Mouse (Mus musculus): ENCODE data around the gene Arsg. TPM values are rescaled to one million over a fixed set of nuclear protein-coding genes. Genes with fewer than 3 reads are reported as not detected.

The Arsg gene
- polyA plus RNA-seq, 1 experiment from 2014 or later: 6.5 TPM

DNA sequence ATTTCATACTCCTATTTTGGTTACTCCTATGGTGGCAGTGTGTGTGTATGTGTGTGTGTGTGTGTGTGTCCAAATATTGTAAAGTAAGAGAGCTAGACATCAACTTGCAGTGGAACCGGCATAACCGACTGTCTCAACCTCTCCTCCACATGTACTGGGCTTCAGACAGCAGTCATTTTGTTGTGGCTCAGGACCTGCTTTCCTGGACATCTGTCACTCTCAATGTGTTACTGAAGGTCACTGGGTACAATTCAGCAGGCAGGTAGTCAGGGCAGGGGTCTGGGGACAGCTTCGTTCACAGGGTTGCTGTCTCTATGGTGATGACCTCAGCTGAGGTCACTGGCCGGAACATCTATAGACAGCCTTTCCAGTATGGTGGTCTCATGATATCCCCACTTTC, 32.6 kb downstream of the Arsg start:
- ATAC-seq (ENCODE audit: low FRiP score, low TSS enrichment): no peak
- H3K27me3 ChIP-seq (ENCODE audit: insufficient read depth, low read length): no peaks in the 10 kb centered on the region
- H3K36me3 ChIP-seq (ENCODE audit: insufficient read depth, low read length): no peaks in the 10 kb centered on the region
- H3K9ac ChIP-seq (replicated peaks; ENCODE audit: low read length): no peak overlapping the region
- H3K4me2 ChIP-seq (replicated peaks; ENCODE audit: low read depth, low read length): no peak overlapping the region
- no peak overlapping the region for H3K27ac ChIP-seq (ENCODE audit: low read length)
- no peaks in the 10 kb centered on the region for H3K4me1 ChIP-seq (ENCODE audit: insufficient read depth, low read length)
- no peak overlapping the region for H3K4me3 ChIP-seq (ENCODE audit: low read length)
- no peaks in the 10 kb centered on the region; the same call in 1 of the 2 replicates for H3K9me3 ChIP-seq (ENCODE audit: low read length)
- 84% methylated on average over 4 of the region's 4 CpGs for WGBS

DNA sequence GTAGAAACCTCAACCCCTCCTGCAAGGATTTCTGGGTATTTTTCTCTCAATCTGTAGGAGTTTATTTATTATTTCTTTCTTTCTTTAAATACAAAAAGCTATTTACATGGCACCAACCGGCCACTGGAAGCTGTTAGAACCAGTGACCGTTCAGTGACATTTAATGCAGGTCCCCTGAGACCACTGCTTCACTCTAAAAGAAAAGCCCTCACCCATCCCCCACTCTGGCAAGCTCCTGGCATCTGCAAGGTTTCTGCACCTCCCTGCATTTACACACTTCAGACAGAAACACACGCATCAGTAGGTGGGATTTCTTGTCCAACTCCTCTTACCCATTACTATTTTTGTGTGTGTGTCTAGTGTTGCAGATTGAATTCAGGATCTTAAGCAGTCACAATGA, 33.9 kb downstream of the Arsg start:
- H3K4me2 ChIP-seq (replicated peaks; ENCODE audit: low read depth, low read length): no peak overlapping the region
- no peaks in the 10 kb centered on the region; the same call in 1 of the 2 replicates for H3K9me3 ChIP-seq (ENCODE audit: low read length)
- no peaks in the 10 kb centered on the region for H3K4me1 ChIP-seq (ENCODE audit: insufficient read depth, low read length)
- H3K27me3 ChIP-seq (ENCODE audit: insufficient read depth, low read length): no peaks in the 10 kb centered on the region
- H3K36me3 ChIP-seq (ENCODE audit: insufficient read depth, low read length): no peaks in the 10 kb centered on the region
- no peak overlapping the region for H3K27ac ChIP-seq (ENCODE audit: low read length)
- ATAC-seq (ENCODE audit: low FRiP score, low TSS enrichment): no peak
- WGBS: 51% methylated on average over 3 of the region's 3 CpGs
- H3K4me3 ChIP-seq (ENCODE audit: low read length): no peak overlapping the region
- no peak overlapping the region for H3K9ac ChIP-seq (replicated peaks; ENCODE audit: low read length)

DNA sequence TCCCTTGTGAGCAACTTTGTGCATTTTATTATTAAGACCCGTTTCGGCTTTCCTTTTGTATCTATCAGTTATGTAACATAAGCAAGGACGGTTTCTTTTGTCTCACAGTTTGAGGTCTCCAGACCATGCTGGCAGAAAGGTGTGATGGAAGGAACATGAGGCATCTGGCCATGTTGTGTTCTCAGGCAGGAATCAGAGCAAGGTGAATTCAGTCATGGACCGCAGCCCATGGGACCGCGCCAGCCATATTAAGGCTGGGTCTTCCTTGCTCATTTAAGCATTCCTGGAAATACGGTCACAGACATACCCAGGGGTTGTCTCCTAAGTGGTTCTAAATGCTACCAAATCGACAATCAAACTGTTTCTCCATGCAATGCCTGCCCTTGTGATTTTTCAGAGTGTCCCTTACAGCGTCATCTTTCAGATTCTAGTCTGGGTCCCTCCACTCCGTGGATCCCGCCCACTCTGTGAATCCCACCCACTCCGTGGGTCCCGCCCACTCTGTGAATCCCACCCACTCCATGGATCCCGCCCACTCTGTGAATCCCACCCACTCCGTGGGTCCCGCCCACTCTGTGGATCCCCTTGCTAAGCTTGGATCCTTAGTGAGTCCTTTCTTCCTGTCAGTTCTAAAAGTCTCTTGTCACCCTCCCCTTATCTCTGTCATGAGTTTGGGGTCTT, 40.0 kb downstream of the Arsg start:
- 88% methylated on average over 16 of the region's 16 CpGs for WGBS
- no peak overlapping the region for H3K4me2 ChIP-seq (replicated peaks; ENCODE audit: low read depth, low read length)
- H3K27ac ChIP-seq (ENCODE audit: low read length): no peak overlapping the region
- no peaks in the 10 kb centered on the region for H3K9me3 ChIP-seq (ENCODE audit: low read length)
- no peaks in the 10 kb centered on the region for H3K27me3 ChIP-seq (ENCODE audit: insufficient read depth, low read length)
- H3K4me3 ChIP-seq (ENCODE audit: low read length): no peak overlapping the region
- H3K4me1 ChIP-seq (ENCODE audit: insufficient read depth, low read length): no peaks in the 10 kb centered on the region
- H3K9ac ChIP-seq (replicated peaks; ENCODE audit: low read length): no peak overlapping the region
- ATAC-seq (ENCODE audit: low FRiP score, low TSS enrichment): no peak
- no peaks in the 10 kb centered on the region for H3K36me3 ChIP-seq (ENCODE audit: insufficient read depth, low read length)

DNA sequence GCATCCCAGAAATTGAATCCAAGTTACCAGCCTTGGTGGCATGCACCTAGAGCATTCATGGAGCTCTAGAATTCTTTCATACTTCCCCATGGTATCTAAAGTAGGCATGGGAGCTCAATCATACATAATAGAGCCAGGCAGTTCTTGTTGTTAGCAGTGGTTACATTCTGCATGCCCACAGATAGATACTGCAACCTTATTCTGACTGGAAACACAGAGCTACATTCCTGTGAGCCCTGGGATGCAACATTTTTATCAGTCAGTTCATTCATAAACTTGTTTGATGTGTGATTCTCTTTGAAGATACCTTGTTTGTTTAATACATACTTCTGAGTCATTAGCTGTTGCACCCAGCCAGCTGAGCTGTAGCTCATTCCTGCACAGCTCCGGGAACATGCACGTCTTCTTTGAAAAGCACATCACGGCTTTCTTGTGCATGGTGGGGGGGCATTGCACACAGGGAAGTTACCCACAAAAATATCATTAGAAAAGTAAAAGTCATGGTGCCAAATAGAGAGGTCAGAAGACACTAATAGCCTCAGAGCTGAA, 41.0 kb downstream of the Arsg start:
- H3K4me2 ChIP-seq (replicated peaks; ENCODE audit: low read depth, low read length): no peak overlapping the region
- H3K27me3 ChIP-seq (ENCODE audit: insufficient read depth, low read length): no peaks in the 10 kb centered on the region
- no peaks in the 10 kb centered on the region for H3K9me3 ChIP-seq (ENCODE audit: low read length)
- H3K9ac ChIP-seq (replicated peaks; ENCODE audit: low read length): no peak overlapping the region
- whole genome bisulfite sequencing: 70% methylated on average over 3 of the region's 3 CpGs
- H3K36me3 ChIP-seq (ENCODE audit: insufficient read depth, low read length): no peaks in the 10 kb centered on the region
- H3K27ac ChIP-seq (ENCODE audit: low read length): no peak overlapping the region
- no peak overlapping the region for H3K4me3 ChIP-seq (ENCODE audit: low read length)
- H3K4me1 ChIP-seq (ENCODE audit: insufficient read depth, low read length): no peaks in the 10 kb centered on the region
- ATAC-seq (ENCODE audit: low FRiP score, low TSS enrichment): no peak

DNA sequence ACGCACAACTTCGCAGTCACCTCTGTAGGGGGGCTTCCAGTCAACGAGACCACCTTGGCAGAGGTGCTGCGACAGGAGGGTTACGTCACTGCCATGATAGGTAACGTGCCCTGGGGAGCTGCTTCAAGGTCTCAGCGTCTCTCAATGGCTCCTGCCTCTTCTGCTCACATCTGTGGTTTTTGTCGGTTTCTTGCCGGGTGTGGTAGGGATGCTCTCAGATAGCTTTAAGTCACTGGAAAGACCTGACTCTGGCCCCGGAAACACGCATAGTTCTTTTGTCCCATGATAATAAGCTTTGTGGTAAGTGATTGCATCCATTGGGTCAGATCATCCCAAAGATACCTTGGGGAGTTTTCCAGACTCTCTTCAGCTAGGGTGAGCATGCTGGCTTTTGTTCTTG, 44.2 kb downstream of the Arsg start:
- Histone ChIP-seq H3K4me3 (ENCODE audit: low read length) (no peak overlapping the region), H3K9ac (replicated peaks; ENCODE audit: low read length) (no peak overlapping the region), H3K4me2 (replicated peaks; ENCODE audit: low read depth, low read length) (no peak overlapping the region), H3K9me3 (ENCODE audit: low read length) (no peaks in the 10 kb centered on the region), H3K4me1 (ENCODE audit: insufficient read depth, low read length) (no peaks in the 10 kb centered on the region), H3K27me3 (ENCODE audit: insufficient read depth, low read length) (no peaks in the 10 kb centered on the region), H3K36me3 (ENCODE audit: insufficient read depth, low read length) (no peaks in the 10 kb centered on the region), H3K27ac (ENCODE audit: low read length) (no peak overlapping the region)
- WGBS: 94% methylated on average over 11 of the region's 11 CpGs
- ATAC-seq (ENCODE audit: low FRiP score, low TSS enrichment): no peak

DNA sequence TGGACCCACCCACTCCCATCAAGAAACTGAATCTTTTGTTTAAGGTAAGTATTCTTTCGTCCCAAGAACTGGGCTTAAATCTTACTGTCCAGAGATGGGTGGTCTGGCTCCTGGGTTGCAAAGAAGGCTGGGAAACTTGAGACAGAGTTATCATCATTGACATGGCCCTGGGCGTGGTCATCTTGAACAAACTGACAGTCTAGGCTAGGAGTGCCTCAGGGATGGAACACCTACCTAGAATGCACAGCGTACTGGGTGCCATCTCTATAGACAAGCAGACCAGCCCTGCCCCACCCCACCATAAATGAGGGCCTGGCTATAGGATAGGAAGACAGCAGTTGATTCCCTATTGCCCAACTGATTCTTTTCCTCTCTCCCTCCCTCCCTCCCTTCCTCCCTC, 44.6 kb downstream of the Arsg start:
- H3K4me2 ChIP-seq (replicated peaks; ENCODE audit: low read depth, low read length): no peak overlapping the region
- no peaks in the 10 kb centered on the region for H3K36me3 ChIP-seq (ENCODE audit: insufficient read depth, low read length)
- ATAC-seq (ENCODE audit: low FRiP score, low TSS enrichment): no peak
- no peaks in the 10 kb centered on the region for H3K4me1 ChIP-seq (ENCODE audit: insufficient read depth, low read length)
- no peak overlapping the region for H3K9ac ChIP-seq (replicated peaks; ENCODE audit: low read length)
- no peak overlapping the region for H3K4me3 ChIP-seq (ENCODE audit: low read length)
- 91% methylated on average over 3 of the region's 3 CpGs for WGBS
- no peaks in the 10 kb centered on the region for H3K9me3 ChIP-seq (ENCODE audit: low read length)
- no peaks in the 10 kb centered on the region for H3K27me3 ChIP-seq (ENCODE audit: insufficient read depth, low read length)
- no peak overlapping the region for H3K27ac ChIP-seq (ENCODE audit: low read length)

DNA sequence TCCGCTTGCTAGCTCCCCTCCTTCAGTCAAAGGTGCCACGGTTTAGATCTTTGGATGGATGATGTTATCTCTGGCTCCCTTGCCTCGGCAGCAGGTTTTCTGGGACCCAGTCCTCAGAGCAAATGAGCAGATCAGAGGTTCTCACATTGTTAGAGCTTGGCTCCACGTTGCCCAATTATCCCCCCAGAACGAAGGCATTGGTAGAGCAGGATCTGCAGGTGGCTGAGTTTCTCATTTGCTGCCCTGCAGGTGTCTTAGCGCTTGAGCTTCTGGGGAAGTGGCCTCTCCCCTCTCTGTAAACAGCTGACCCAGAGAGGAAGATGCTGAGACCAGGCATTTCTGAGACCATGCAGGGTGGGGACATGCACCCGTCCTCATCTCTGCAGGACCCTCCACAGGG, 47.8 kb downstream of the Arsg start:
- WGBS: 58% methylated on average over 7 of the region's 7 CpGs
- no peak overlapping the region for H3K27ac ChIP-seq (ENCODE audit: low read length)
- no peak overlapping the region for H3K4me2 ChIP-seq (replicated peaks; ENCODE audit: low read depth, low read length)
- no peaks in the 10 kb centered on the region for H3K27me3 ChIP-seq (ENCODE audit: insufficient read depth, low read length)
- no peaks in the 10 kb centered on the region for H3K36me3 ChIP-seq (ENCODE audit: insufficient read depth, low read length)
- H3K9me3 ChIP-seq (ENCODE audit: low read length): no peaks in the 10 kb centered on the region
- no peak for ATAC-seq (ENCODE audit: low FRiP score, low TSS enrichment)
- H3K9ac ChIP-seq (replicated peaks; ENCODE audit: low read length): no peak overlapping the region
- H3K4me1 ChIP-seq (ENCODE audit: insufficient read depth, low read length): no peaks in the 10 kb centered on the region
- H3K4me3 ChIP-seq (ENCODE audit: low read length): no peak overlapping the region

DNA sequence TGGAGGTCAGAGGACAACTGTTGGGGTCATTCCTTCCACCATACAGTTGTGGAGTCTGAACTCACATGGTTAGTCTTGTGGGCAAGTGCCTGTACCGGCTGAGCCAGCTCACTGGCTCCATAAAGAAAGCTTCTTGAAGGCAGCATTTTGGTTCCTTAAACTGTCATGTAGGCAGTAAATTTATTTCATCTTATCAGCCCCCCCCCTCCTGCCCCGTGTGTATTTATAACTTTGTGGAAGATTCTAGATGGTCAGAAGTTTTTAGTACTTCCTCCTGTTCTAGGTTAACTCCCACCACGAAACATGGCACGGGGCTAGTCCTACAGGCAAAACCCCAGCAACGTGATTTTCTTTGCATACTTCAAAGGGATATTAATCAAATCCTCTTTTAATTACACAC, 51.7 kb downstream of the Arsg start:
- no peak overlapping the region for H3K9ac ChIP-seq (replicated peaks; ENCODE audit: low read length)
- no peaks in the 10 kb centered on the region for H3K9me3 ChIP-seq (ENCODE audit: low read length)
- H3K27me3 ChIP-seq (ENCODE audit: insufficient read depth, low read length): no peaks in the 10 kb centered on the region
- no peak overlapping the region for H3K27ac ChIP-seq (ENCODE audit: low read length)
- H3K36me3 ChIP-seq (ENCODE audit: insufficient read depth, low read length): no peaks in the 10 kb centered on the region
- no peak for ATAC-seq (ENCODE audit: low FRiP score, low TSS enrichment)
- WGBS: 55% methylated on average over 5 of the region's 5 CpGs
- no peak overlapping the region for H3K4me3 ChIP-seq (ENCODE audit: low read length)
- H3K4me2 ChIP-seq (replicated peaks; ENCODE audit: low read depth, low read length): no peak overlapping the region
- H3K4me1 ChIP-seq (ENCODE audit: insufficient read depth, low read length): no peaks in the 10 kb centered on the region

DNA sequence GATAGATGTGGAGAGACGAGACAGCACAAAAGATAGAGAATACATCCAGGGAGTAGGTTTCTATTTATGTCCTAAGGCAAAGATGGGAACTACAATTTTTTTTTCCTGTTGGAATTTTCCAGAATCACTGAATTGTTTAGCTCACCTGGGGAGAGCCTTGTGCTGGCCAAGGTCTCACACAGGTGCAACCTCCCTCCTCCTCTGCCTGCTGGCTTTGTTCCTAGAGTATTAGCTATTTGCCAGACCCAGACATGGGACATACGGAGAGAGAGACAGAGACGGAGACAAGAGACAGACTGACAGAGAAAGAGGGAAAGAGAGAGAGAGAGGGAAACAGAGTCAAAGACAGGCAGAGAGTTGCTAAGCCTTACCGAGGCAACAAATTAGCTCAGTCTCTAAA, 52.4 kb downstream of the Arsg start:
- H3K9ac ChIP-seq (replicated peaks; ENCODE audit: low read length): no peak overlapping the region
- no peaks in the 10 kb centered on the region for H3K9me3 ChIP-seq (ENCODE audit: low read length)
- no peaks in the 10 kb centered on the region for H3K27me3 ChIP-seq (ENCODE audit: insufficient read depth, low read length)
- no peak overlapping the region for H3K4me2 ChIP-seq (replicated peaks; ENCODE audit: low read depth, low read length)
- no peaks in the 10 kb centered on the region for H3K4me1 ChIP-seq (ENCODE audit: insufficient read depth, low read length)
- H3K27ac ChIP-seq (ENCODE audit: low read length): no peak overlapping the region
- no peaks in the 10 kb centered on the region for H3K36me3 ChIP-seq (ENCODE audit: insufficient read depth, low read length)
- ATAC-seq (ENCODE audit: low FRiP score, low TSS enrichment): no peak
- no peak overlapping the region for H3K4me3 ChIP-seq (ENCODE audit: low read length)
- 93% methylated on average over 4 of the region's 4 CpGs for WGBS

DNA sequence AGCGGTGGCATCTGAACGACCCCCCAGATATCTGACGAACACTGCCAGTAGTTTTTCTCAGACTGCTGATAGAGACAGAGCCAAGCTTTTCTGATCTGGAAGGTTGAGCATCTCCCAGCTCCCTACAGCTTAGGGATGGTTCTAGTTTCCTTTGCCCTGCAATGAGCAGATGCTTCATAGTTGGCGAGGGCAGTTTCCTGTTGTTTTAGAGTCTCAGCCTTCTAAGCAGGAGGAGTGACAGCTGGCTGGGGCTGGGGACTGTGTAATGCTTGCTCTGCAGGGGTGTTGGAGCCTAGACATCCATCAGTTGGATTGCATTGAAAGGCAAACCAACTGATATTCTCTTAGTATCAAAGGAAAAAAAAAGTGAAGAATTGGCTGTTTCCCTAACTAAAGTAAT, 56.9 kb downstream of the Arsg start:
- no peak for ATAC-seq (ENCODE audit: low FRiP score, low TSS enrichment)

More for the DNA sequence above, 56.9 kb downstream of the Arsg start:
- Histone ChIP-seq H3K27me3 (ENCODE audit: insufficient read depth, low read length) (no peaks in the 10 kb centered on the region), H3K4me3 (ENCODE audit: low read length) (no peak overlapping the region), H3K9ac (replicated peaks; ENCODE audit: low read length) (no peak overlapping the region), H3K27ac (ENCODE audit: low read length) (no peak overlapping the region), H3K4me2 (replicated peaks; ENCODE audit: low read depth, low read length) (no peak overlapping the region), H3K4me1 (ENCODE audit: insufficient read depth, low read length) (no peaks in the 10 kb centered on the region), H3K36me3 (ENCODE audit: insufficient read depth, low read length) (no peaks in the 10 kb centered on the region), H3K9me3 (ENCODE audit: low read length) (no peaks in the 10 kb centered on the region)
- WGBS: 83% methylated on average over 4 of the region's 4 CpGs

All from kidney, embryonic 16.5 days (tissue).